Mouse (Mus musculus) ES-Bruce4 (cell line): Measurements from ENCODE around the gene Gm8138. TPM values are rescaled to one million over a fixed set of nuclear protein-coding genes. Genes with fewer than 3 reads are reported as not detected.
"Not testable (repeated sequence)": the region's sequence is repeated elsewhere in the genome, so short reads cannot be mapped to it uniquely, and the experiment has no call there.

ENCODE experiments used
- H3K27ac ChIP-seq: 2 replicates; pipeline ENCODE4 v1.5.1; 2012; ENCODE audit warnings: low read length, inconsistent platforms; ENCODE audit not compliant: insufficient read depth
- H3K27me3 ChIP-seq: 2 replicates; pipeline ENCODE4 v1.6.1; 2012; ENCODE audit warnings: mild to moderate bottlenecking, low read length, inconsistent platforms; ENCODE audit not compliant: control insufficient read depth, poor library complexity, insufficient read depth, severe bottlenecking
- H3K36me3 ChIP-seq: 2 replicates; pipeline ENCODE4 v1.6.1; 2012; ENCODE audit warnings: inconsistent platforms, mild to moderate bottlenecking, low read length, moderate library complexity; ENCODE audit not compliant: control insufficient read depth, poor library complexity, insufficient read depth, severe bottlenecking
- H3K4me1 ChIP-seq: one replicate; pipeline ENCODE4 v1.8.1; 2011; ENCODE audit warnings: low read length; ENCODE audit not compliant: control insufficient read depth, insufficient read depth
- H3K4me3 ChIP-seq: 2 replicates; pipeline ENCODE4 v1.5.1; 2011; ENCODE audit warnings: low read depth, mild to moderate bottlenecking, low read length
- H3K9ac ChIP-seq: 2 replicates; pipeline ENCODE4 v1.6.1; 2012; ENCODE audit warnings: low read depth, mild to moderate bottlenecking, inconsistent platforms; ENCODE audit not compliant: poor library complexity, severe bottlenecking
- H3K9me3 ChIP-seq: replicated peaks from 2 replicates; pipeline ENCODE4 v1.6.1; 2012; ENCODE audit warnings: mild to moderate bottlenecking, low read length, inconsistent platforms; ENCODE audit not compliant: control insufficient read depth, poor library complexity, insufficient read depth, severe bottlenecking
- polyA plus RNA-seq: library from polyadenylated mRNA; stranded (reverse); fragments of >200 nt; gene quantifications from 2 replicates; pipeline ENCODE4 v1.2.4, GENCODE M21; 2011; ENCODE audit warnings: low read depth; ENCODE audit not compliant: missing spikeins, insufficient read depth, insufficient read length

Gene Gm8138
- not detected in 2 replicates for polyA plus RNA-seq

- H3K4me3 ChIP-seq, H3K27me3 ChIP-seq, H3K36me3 ChIP-seq, H3K9ac ChIP-seq, H3K9me3 ChIP-seq, H3K27ac ChIP-seq, H3K4me1 ChIP-seq: not testable (repeated sequence)
Measured at GRCm38 (mm10) chr14:43416250-43416649, at the start of gene Gm8138. Gene Gm8138 (minus strand): TSS chr14:43416350.

GRCm38 (mm10) chr14:43361713-43362112 is 54.4 kb downstream of the Gm8138 start:
- H3K4me1 ChIP-seq, H3K9me3 ChIP-seq, H3K27ac ChIP-seq, H3K36me3 ChIP-seq, H3K27me3 ChIP-seq, H3K9ac ChIP-seq: not testable (repeated sequence)
- peak overlapping the region; percentile 27 for H3K4me3 ChIP-seq

Other genes with a start within 250 kb of the Gm8138 start
- not detected in 2 replicates for gene Gm7233, start 236.5 kb downstream of the Gm8138 start, polyA plus RNA-seq
- gene Gm8122, start 181.0 kb downstream of the Gm8138 start, polyA plus RNA-seq, result not detected in 2 replicates
- not detected in 2 replicates for gene Gm8126, start 157.7 kb downstream of the Gm8138 start, polyA plus RNA-seq
- 0.60 and 0.82 TPM in 2 replicates for gene Gm9732, start 141.3 kb downstream of the Gm8138 start, polyA plus RNA-seq
- not detected in 2 replicates for gene Gm8127, start 122.5 kb downstream of the Gm8138 start, polyA plus RNA-seq
- not detected in 2 replicates for gene 1700001F09Rik, start 68.5 kb downstream of the Gm8138 start, polyA plus RNA-seq
- not detected in 2 replicates for gene Gm5799, start 127.2 kb upstream of the Gm8138 start, polyA plus RNA-seq
- not detected in 2 replicates for gene Gm17654, start 162.8 kb upstream of the Gm8138 start, polyA plus RNA-seq
- not detected in 2 replicates for gene Gm10375, start 191.7 kb upstream of the Gm8138 start, polyA plus RNA-seq